Mouse (Mus musculus): ENCODE measurements around the gene Hip1r.
"Not testable (repeated sequence)": the region's sequence is repeated elsewhere in the genome, so short reads cannot be mapped to it uniquely, and the experiment has no call there.

Hip1r gene

DNA sequence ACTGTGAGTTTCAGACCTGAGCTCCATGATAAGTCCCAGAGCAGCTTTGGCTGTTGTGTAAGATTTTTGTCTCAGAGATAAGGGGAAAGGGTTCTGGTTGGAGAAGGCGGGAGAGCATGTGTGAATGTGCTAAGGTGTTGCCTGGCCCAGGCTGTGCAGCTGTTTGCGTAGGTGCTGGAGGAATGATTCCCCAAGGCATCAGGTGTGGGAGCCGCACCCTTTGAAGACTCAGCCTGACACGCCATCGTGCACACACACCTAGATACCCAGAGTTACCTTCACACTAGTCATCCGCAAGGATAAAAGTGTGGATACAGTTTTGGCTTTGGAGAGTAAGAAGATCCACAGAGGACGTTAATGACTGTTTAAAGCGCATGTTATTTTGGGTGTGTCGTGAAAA, 62.0 kb downstream of the Hip1r start:
- no peak for DNase-seq (ENCODE audit: low spot score in 2 of 2)

DNA sequence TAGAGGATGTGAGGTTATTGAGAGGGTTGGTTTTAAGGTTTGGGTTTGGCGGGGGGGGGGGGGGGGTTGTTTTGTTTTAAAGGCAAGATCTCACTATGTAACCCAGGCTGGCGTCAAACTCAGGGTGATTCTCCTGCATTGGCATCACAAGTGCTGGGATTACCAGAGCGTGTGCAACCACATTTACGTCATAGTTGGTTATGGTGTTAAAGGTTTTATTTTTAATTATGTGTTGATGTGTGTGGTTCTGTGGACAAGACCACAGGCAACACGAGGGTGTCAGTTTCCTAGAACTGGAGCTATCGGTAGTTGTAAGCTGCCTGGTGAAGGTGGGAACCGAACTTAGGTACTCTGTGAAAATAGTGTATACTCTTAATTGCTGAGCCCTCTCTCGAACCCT, 62.4 kb downstream of the Hip1r start:
- DNase-seq (ENCODE audit: low spot score in 2 of 2): no peak

DNA sequence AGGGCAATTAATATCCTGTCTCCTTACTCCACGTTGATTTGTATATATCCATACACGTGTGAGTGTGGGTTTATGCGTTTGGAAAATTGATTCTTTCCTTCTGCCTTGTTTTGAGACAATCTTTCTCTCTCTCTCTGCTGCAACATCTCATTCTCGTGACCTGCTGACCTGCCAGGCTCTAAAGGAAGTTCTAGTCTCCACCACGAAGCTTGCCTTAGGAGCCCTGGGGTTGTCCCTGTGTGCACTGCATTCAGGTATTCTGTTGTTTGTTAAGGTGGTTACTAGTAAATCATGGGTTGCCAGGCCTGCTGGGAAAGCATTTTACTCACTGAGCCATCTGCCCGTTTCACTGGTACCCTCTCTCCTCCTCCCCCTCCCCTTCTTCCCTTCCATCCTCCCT, 62.9 kb downstream of the Hip1r start:
- DNase-seq (ENCODE audit: low spot score in 2 of 2): no peak

DNA sequence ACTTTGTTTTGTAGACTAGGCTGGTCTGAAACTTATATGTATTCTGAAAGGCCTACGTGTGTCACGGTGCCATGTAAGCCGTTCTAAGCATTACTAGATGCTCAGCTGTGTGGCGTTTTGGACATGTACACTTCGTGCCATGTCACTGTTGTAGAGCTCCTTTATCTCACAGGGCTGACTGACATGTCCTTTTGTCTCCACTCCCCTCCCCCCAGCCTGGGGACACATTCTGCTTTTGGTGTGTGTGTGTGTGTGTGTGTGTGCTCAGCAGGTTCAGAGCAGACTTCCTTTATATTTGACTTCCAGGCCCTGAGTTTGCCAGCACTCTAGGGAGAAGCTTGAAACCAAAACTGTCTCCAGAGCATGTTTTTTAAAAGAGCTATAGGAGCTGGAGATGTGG, 63.4 kb downstream of the Hip1r start:
- peak in 1 of 2 experiments; percentile 60 for DNase-seq (ENCODE audit: low spot score in 2 of 2)

DNA sequence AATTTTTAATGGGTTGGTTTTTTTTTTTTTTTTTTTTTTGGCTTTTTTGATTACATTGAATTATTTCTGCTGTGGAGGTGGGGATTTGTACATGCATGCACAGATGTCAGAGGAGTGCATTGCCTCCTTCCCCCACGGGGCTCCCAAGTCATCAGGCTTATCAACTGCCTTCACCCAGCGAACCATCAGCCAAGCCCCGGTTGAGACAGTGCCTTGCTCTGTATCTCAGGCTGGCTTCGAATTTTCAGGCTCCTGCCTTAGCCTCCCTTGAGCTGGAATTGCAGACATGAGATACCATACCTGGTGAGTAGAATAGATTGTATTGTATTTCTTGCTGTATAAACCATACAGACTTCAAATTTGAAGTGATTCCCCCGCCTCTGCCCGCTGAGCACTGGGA, 66.2 kb downstream of the Hip1r start:
- no peak for DNase-seq (ENCODE audit: low spot score in 2 of 2)

DNA sequence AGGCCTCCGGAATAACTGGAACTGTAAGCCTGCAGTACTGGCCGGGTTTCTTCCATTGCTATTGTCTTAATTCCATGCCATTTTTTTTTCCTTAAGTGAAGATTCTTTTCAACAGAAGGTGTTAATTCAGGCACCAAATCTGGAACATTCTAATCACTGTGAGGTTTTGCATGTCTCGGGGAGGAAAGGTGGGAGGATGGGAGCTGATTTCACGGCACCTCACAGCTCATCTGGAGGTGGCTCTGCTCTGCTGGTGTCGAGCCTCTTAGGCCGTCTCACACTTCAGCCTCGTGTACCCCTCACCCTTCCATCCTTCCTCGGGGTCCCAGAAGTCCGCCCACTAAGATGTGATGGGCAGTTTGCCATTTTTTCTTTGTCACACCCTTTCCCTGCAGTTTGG, 67.7 kb downstream of the Hip1r start:
- no peak for DNase-seq (ENCODE audit: low spot score in 2 of 2)

DNA sequence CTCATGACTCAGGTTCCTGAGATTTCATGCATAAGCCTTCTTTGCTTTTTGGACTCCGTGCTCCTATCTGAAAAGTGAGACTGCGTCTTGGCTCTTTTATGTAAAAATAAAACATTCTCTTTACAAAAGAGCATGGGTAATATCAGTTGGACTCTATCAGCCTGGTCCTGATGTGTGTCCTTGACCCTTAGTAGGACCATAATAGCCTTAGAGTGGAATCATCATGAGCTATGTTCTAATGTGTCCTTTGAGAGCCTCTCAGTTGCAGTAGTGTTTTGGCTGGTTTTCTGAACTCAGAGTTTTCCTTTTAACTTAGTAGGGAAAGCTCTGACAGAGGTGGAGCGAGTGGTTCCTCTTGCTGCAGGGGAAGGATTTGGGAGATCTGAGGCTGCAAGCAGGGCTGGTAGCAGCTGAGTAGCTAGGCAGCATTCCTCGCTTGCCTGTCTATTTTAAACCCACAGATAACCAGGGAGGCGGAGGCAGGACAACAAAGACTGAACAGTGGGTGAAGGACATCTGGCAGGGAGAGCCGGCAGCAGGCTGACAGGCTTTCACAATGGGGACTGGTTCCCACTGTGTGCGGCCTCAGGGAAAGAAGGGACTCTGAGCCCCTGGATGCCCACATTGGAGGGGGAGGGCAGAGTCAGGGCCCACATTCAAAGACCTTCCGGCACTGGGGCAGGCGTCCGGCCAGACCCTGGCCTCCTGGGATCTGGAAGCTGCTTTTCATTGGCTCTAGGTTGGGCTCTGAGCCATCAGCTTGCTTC, 70.0 kb downstream of the Hip1r start:
- DNase-seq (ENCODE audit: low spot score in 2 of 2): peak; percentile 88 to 93

DNA sequence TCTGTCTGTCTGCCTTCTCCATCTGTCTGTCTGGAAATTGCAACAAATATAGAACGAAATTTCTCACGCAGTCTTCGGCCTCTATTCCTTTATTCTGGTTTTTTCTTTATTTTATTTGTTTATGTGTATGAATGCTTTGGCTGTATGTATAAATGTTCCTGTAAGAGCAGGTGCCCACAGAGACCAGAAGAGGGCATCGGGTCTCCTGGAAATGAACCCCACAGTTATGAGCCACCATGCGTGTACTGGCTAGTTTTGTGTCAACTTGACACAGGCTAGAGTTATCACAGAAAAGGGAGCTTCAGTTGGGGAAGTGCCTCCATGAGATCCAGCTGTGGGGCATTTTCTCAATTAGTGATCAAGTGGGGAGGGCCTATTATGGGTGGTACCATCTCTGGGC, 70.6 kb downstream of the Hip1r start:
- DNase-seq (ENCODE audit: low spot score in 2 of 2): no peak

DNA sequence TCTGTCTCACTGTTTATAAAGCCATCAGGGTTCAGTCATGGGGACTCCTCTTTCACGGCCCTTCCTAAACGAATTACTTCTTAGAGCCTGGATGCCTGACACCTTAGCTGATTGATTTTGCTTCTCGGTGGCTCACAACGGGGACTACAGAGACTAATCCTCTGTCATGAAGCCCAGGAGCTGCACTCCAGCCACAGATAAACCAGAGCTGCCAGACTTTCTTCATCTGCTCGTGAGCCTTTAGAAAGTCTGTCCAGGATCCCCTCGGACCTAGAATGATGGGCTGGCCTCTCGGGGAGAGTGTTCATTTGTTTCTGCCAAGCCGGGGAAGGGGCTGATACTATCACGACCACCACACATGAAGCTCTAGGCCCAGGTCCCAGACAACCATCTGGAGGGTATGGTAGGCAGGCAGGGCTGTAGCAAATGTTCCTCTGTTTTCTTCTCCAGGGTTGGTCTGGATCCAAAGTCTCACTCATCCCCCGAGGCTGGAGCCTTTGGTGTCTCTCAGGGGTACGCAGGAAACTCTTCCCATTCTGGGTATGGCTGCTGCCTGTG, 72.1 kb downstream of the Hip1r start:
- DNase-seq (ENCODE audit: low spot score in 2 of 2): peak; percentile 49 to 63

DNA sequence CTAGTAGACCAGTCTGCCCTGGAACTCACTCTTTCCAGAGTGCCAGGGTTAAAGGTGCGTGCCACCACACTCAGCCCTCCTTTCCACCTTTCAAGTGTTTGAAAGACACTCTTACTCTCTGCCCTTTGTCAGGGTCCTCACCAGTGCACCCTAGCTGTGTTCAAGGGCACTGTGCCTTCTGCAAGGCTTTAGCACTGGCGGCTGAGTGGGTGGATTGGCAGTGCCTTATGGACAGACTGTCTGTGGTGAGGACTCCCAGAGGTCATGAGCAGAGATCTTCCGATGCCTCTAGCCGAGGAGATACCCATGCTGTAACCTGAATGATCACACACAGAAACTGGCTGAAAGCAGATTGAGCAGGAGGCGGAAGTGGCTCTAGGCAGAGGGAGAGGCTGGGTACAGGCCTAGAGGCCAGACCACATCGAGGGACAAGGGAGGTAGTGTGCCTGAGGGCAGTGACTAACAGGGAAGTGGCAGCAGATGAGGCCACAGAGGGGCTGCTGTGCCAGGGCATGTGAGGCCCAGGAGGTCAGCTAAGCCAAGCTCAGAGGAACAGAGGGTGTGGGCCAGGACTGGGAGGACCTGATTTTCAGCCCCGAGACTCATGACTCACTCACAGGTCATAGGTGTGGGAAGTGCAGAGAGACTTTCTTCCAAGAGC, 73.4 kb downstream of the Hip1r start:
- peak in 1 of 2 experiments; percentile 52 for DNase-seq (ENCODE audit: low spot score in 2 of 2)

DNA sequence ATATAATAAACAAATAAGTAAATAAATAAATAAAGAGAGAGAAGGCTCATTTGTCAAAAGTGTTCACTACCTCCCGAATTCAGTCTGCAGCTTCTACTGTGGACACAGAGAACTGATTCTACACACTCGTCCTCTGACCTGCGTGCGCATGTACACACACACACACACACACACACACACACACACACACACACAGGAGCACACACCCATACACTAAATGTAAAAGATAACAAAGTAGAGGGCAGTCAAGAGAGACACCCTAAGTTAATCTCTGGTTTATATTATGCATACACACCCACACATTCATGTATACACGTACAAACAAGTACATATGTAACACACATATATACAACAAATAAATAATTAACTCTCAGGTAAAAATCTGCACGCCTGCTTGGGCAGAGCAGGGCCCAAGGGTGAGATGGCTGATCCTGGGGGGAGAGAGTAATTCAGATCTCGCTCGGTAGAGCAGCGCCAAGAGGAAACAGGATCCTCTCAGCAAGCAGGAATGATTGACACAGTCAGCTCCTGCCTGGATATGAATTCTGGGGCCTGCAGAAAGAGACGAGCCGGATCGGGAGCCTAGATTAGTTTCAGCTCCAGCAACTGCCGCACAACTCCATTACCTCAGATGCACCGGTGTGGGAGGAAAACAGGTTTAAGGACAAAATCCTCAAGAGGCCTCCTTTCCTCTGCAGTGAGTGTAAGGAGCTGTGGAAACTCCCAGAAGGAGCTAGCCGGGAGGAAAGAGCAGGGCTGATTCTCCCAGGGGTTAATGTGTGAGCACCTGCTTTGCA, 76.0 kb downstream of the Hip1r start:
- DNase-seq (ENCODE audit: low spot score in 2 of 2): peak in 1 of 2 experiments; percentile 58

DNA sequence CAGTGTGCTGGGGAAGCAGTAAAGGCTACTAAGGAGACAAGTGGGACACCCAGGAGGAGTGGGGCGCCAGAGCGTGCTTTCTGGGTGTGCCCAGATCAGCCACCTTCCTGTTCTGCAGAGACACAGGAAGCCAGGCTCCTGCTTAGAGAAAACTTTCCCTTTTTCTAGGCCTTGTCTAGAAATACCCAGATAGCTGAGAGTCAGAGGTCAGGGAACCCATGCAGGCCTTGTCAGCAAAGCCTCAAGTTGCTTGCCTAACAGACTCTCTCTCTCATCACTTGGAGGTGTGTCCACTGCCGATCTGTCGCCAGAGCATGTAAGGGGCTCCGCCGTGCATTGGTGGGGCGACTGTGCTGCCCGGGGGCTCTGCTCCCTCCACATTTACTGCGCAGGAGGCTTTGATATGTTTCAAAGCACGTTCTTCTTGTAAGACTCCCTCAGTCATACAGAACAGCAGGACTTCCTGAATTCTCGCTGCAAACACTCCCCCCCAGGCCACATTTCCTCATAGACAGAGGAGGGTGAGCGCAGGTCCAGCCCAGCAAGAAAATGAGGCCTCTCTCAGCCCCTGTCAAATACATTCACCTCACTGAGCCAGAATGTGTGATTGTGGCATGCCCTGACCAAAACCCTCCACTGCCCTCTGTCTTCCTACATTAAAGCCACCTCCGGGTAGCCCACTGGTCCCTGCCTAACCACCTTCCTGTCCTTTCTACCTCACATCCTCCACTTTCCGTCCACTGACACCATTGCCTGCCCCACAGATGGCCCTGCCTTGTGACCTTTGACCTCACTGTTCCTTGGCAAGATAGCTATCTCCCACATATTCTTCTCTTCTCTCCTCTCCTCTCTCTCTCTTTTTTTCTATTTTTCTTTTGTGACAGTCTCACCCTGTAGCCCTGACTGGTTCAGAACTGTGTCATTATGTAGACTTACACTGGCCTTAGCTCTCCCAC, 76.9 kb downstream of the Hip1r start:
- DNase-seq (ENCODE audit: low spot score in 2 of 2): no peak

DNA sequence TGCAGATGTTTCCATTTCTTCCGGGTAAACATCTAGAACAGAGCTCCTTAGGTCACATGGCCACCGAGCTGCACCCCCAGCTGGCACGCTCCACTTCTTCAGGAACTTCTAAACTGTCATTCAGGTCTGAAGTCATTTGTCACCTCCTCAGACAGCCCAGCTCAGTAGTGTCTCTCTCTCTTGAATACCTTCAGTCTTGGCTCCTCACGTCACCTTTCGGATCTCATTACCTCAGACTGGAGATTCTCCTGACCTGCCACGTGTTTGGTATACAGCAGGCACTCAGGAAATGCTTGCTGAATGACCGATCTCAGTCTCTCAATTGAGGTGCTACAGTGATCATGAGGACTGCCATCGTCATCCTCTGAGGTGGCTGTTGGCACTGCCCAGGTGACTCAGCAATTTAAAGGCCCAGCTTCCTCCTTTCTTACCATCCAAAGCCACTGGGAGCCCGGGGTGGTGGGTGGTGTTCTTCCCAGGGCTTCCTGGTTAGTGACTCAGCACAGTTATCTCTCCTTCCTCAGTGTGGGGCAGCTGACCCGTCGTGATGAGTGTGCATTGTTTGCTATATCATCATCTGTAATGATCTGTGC, 78.6 kb downstream of the Hip1r start:
- DNase-seq (ENCODE audit: low spot score in 2 of 2): no peak

DNA sequence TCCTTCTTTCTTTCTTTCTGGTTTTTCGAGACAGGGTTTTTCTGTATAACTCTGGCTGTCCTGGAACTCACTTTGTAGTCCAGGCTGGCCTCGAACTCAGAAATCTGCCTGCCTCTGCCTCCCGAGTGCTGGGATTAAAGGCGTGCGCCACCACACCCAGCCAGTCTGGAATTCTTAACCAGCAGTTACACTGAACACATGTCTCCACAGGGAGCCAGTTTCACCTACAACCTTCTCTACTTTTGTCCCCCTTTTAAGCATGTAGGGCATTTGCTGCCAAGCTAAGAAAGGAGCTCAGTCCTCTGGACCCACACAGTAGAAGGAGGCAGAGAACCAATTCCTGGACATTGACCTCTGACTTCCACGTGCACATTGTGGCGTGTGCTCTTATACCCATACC, 79.2 kb downstream of the Hip1r start:
- not testable (repeated sequence) for DNase-seq (ENCODE audit: low spot score in 2 of 2)

Measured in right cerebral cortex, postnatal 10 days (tissue).